Mouse (Mus musculus) myocyte (in vitro differentiated cells): ENCODE data around the gene Polr2f. TPM values are rescaled to one million over a fixed set of nuclear protein-coding genes. Genes with fewer than 3 reads are reported as not detected.

Experiments used
- H3K27me3 ChIP-seq: one replicate; pipeline ENCODE4 v1.6.1; 2011; ENCODE audit not compliant: control insufficient read depth, insufficient read depth, insufficient read length
- H3K36me3 ChIP-seq: one replicate; pipeline ENCODE4 v1.6.1; 2011; ENCODE audit not compliant: control insufficient read depth, insufficient read depth
- H3K4me2 ChIP-seq: one replicate; pipeline ENCODE4 v1.6.1; 2011; ENCODE audit warnings: low read depth, control low read depth
- H3K4me3 ChIP-seq: one replicate; pipeline ENCODE4 v1.5.1; 2011; ENCODE audit warnings: mild to moderate bottlenecking, control low read depth, moderate library complexity
- H3K79me2 ChIP-seq: one replicate; pipeline ENCODE4 v1.6.1; 2011; ENCODE audit not compliant: control insufficient read depth, insufficient read depth
- H3ac ChIP-seq: one replicate; pipeline ENCODE4 v1.6.1; 2011; ENCODE audit not compliant: control insufficient read depth, insufficient read length
- CEBPB ChIP-seq: IDR thresholded peaks from 2 replicates; pipeline ENCODE4 v1.6.1; 2011; ENCODE audit warnings: mild to moderate bottlenecking, moderate library complexity; ENCODE audit not compliant: poor library complexity, insufficient read depth, severe bottlenecking
- E2F4 ChIP-seq: IDR thresholded peaks from one replicate; pipeline ENCODE4 v1.6.1; 2011; ENCODE audit warnings: mild to moderate bottlenecking, control low read depth, moderate library complexity; ENCODE audit not compliant: insufficient read depth
- MAX ChIP-seq: IDR thresholded peaks from one replicate; pipeline ENCODE4 v1.6.1; 2011; ENCODE audit warnings: low read depth, mild to moderate bottlenecking, control low read depth
- MYOD1 ChIP-seq, 3 experiments: IDR thresholded peaks; one replicate each; pipeline ENCODE4 v1.6.1; 2011; ENCODE audit warnings: control low read depth in 2 of 3, low read depth in 2 of 3, mild to moderate bottlenecking in 2 of 3, moderate library complexity in 1 of 3; ENCODE audit not compliant: insufficient read length in 2 of 3, control insufficient read depth in 1 of 3
- MYOG ChIP-seq, 3 experiments: IDR thresholded peaks; one replicate each; pipeline ENCODE4 v1.6.1; 2011; ENCODE audit warnings: control low read depth in 2 of 3, low read depth in 2 of 3, mild to moderate bottlenecking in 2 of 3; ENCODE audit not compliant: insufficient read length in 2 of 3, control insufficient read depth in 1 of 3, insufficient read depth in 1 of 3
- POLR2A ChIP-seq: IDR thresholded peaks from one replicate; pipeline ENCODE4 v1.6.1; 2011; ENCODE audit warnings: low read depth, mild to moderate bottlenecking, control low read depth, moderate library complexity; ENCODE audit not compliant: insufficient read length
- POLR2AphosphoS2 ChIP-seq: IDR thresholded peaks from one replicate; pipeline ENCODE4 v1.6.1; 2011; ENCODE audit warnings: low read depth, control low read depth; ENCODE audit not compliant: insufficient read length
- REST ChIP-seq: IDR thresholded peaks from one replicate; pipeline ENCODE4 v1.6.1; 2011; ENCODE audit warnings: mild to moderate bottlenecking, control low read depth, moderate library complexity; ENCODE audit not compliant: insufficient read depth, insufficient read length
- SRF ChIP-seq: IDR thresholded peaks from one replicate; pipeline ENCODE4 v1.6.1; 2011; ENCODE audit warnings: low read depth; ENCODE audit not compliant: control insufficient read depth, insufficient read length
- TCF12 ChIP-seq: IDR thresholded peaks from one replicate; pipeline ENCODE4 v1.6.1; 2011; ENCODE audit warnings: mild to moderate bottlenecking, control low read depth; ENCODE audit not compliant: poor library complexity, insufficient read depth, severe bottlenecking
- TCF3 ChIP-seq: IDR thresholded peaks from one replicate; pipeline ENCODE4 v1.6.1; 2011; ENCODE audit warnings: low read depth, control low read depth; ENCODE audit not compliant: insufficient read length
- USF1 ChIP-seq: IDR thresholded peaks from one replicate; pipeline ENCODE4 v1.6.1; 2011; ENCODE audit warnings: low read depth, mild to moderate bottlenecking, control low read depth, moderate library complexity
- polyA plus RNA-seq: library from polyadenylated mRNA; unstranded; fragments of >200 nt; fragmentation: generic; extraction: Trizol; gene quantifications from one replicate; pipeline ENCODE4 v1.2.1, GENCODE M21; 2012; ENCODE audit warnings: missing spikeins

The Polr2f gene
- polyA plus RNA-seq, 1 experiment, result 388 TPM

DNA sequence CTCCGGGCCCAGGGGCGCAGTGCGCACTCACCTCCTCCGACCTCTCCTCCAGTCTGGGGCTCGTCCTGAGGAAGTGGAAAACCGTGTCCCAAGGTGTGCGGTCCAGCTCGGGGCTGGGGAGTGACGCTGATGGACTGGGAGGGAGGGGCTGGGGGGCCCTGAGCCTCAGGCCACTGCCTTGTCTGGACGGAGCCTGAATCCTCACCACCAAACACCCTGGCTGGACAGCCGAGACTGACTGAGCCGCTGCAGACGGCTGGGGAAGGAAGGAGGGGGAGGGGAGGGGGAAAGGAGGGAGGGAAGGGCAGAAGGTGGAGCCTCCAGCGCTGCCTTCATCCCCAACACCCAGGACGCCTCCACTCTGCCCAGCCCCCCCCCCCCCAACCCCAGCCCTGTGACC lies 23.4 kb downstream of the Polr2f start:
- no peaks in the 10 kb centered on the region for H3K36me3 ChIP-seq
- TF ChIP-seq POLR2A (no peak), MAX (no peak), E2F4 (no peak), TCF3 (no peak)
- no peaks in the 10 kb centered on the region for H3K79me2 ChIP-seq
- no peak overlapping the region for H3ac ChIP-seq
- H3K4me3 ChIP-seq, result no peak overlapping the region
- no peak overlapping the region for H3K4me2 ChIP-seq
- peaks cover 97% of the 10 kb centered on the region for H3K27me3 ChIP-seq

DNA sequence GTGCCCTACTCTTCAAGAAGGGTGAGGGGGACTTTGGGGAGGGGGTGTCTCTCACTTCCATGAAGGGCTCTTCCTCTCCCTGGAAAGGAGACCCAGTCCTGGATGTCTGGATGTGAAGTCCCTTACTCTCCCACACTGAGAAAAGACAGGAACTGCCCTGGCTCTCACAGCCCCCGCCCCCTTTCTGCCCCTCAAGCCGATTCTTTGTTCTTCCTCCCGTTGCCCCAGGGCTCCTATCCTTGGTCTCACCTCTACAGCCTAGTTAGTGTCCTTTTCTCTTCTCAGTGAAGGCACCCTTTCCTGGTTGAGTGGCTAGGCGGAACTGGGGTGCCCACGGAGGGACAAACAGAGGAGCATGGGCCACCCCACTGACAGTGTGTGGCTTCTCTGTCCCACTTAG lies 24.3 kb downstream of the Polr2f start, which contains the start of gene Sox10:
Gene Sox10, minus strand, starts transcription at position 101 of the 400 bp plus-strand sequence.
- Histone ChIP-seq H3ac (no peak within 1 kb of the TSS), H3K4me2 (no peak within 1 kb of the TSS), H3K36me3 (no peaks in the 10 kb centered on the region), H3K27me3 (peaks cover 93% of the 10 kb centered on the region), H3K79me2 (no peaks in the 10 kb centered on the region), H3K4me3 (no peak within 1 kb of the TSS)
- TF ChIP-seq SRF (no peak), MYOD1 (IDR thresholded peaks at IDR 0.05; ENCODE audit: control insufficient read depth in 1 of 3, insufficient read length in 2 of 3, low read depth in 2 of 3) (no peak), TCF3 (no peak)

DNA sequence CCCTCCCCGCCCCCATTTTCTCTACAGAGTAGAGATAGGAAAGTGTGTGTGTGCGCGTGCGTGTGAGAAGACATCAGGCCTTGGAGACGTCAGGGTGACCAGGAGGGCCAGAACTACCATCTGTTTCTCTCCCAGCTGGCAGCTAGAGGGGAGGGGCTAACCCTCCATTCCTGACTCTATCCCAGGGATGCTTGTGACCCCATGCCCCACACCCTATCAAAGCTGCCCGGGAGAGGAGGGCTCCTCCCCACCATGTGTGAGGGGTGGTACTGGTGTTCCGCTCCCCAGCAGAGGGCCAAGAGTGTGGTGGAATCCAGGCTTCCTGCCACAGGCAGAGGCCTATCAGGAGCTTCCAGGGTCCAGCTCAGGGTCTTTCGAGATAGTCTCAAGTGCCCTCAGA lies 25.9 kb downstream of the Polr2f start:
- Histone ChIP-seq H3K27me3 (peaks cover 89% of the 10 kb centered on the region), H3K36me3 (no peaks in the 10 kb centered on the region), H3ac (no peak overlapping the region), H3K4me2 (no peak overlapping the region), H3K79me2 (no peaks in the 10 kb centered on the region), H3K4me3 (no peak overlapping the region)
- peak in 1 of 3 experiments; percentile 48 for TF ChIP-seq MYOG (IDR thresholded peaks at IDR 0.05; ENCODE audit: control insufficient read depth in 1 of 3, insufficient read depth in 1 of 3, insufficient read length in 2 of 3, low read depth in 2 of 3)
- no peak for TF ChIP-seq E2F4
- TF ChIP-seq SRF, result no peak

DNA sequence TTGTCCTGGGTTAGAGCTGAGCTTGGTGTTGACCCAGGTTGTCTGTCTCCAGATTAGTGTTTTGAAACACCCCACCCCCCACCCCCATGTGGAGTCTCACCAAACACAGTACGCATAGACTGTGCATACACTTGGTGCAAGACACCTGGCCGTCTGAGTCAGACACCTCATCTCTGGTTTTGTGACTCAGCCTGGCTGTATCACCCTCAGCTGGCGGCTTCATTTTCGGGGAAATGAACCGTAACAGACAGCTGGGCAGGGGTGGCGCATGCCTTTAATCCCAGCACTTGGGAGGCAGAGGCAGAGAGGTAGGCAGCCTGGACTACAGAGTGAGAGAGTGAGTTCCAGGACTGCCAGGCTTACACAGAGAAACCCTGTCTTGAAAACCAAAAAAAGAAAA lies 36.1 kb downstream of the Polr2f start:
- TF ChIP-seq POLR2A, result no peak
- no peak for TF ChIP-seq SRF
- peak in 1 of 3 experiments; percentile 83 for TF ChIP-seq MYOG (IDR thresholded peaks at IDR 0.05; ENCODE audit: control insufficient read depth in 1 of 3, insufficient read depth in 1 of 3, insufficient read length in 2 of 3, low read depth in 2 of 3)
- peak; percentile 14 for TF ChIP-seq TCF12
- peak in 2 of 3 experiments; percentile 74 to 81 for TF ChIP-seq MYOD1 (IDR thresholded peaks at IDR 0.05; ENCODE audit: control insufficient read depth in 1 of 3, insufficient read length in 2 of 3, low read depth in 2 of 3)
- no peak for TF ChIP-seq POLR2AphosphoS2
- TF ChIP-seq TCF3, result peak; percentile 11
- TF ChIP-seq USF1, result no peak
- peak overlapping the region; percentile 31 for H3K4me2 ChIP-seq
- no peak overlapping the region for H3K4me3 ChIP-seq
- H3K27me3 ChIP-seq, result peaks cover 24% of the 10 kb centered on the region
- no peaks in the 10 kb centered on the region for H3K79me2 ChIP-seq
- H3K36me3 ChIP-seq, result no peaks in the 10 kb centered on the region
- no peak overlapping the region for H3ac ChIP-seq

DNA sequence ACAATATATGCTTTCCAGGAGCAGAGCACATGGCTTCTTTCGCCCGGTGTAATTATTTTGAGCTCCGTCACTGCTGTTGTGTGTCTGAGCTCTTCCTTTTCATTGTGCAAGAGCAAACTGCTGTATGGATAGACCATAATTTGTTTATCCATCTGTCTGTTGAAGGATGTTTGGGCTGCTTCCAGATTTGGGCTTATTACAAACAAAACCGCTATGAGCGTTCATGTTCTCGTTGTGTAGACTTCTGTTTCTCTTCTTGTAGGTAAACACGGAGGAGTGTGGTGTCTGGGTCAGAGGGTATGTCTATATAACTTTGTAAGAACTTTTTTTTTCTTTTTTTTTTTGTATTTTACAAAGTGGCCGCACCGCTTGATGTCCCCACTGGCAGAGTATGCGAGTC lies 44.4 kb downstream of the Polr2f start:
- no peak overlapping the region for H3ac ChIP-seq
- TF ChIP-seq CEBPB (no peak), TCF12 (no peak), USF1 (no peak), MYOG (IDR thresholded peaks at IDR 0.05; ENCODE audit: control insufficient read depth in 1 of 3, insufficient read depth in 1 of 3, insufficient read length in 2 of 3, low read depth in 2 of 3) (no peak), POLR2A (no peak), REST (no peak), E2F4 (no peak), POLR2AphosphoS2 (no peak), MYOD1 (IDR thresholded peaks at IDR 0.05; ENCODE audit: control insufficient read depth in 1 of 3, insufficient read length in 2 of 3, low read depth in 2 of 3) (no peak), MAX (no peak), SRF (no peak), TCF3 (no peak)
- H3K4me2 ChIP-seq, result no peak overlapping the region
- no peaks in the 10 kb centered on the region for H3K36me3 ChIP-seq
- no peaks in the 10 kb centered on the region for H3K79me2 ChIP-seq
- H3K4me3 ChIP-seq, result no peak overlapping the region
- H3K27me3 ChIP-seq, result peaks cover 30% of the 10 kb centered on the region

DNA sequence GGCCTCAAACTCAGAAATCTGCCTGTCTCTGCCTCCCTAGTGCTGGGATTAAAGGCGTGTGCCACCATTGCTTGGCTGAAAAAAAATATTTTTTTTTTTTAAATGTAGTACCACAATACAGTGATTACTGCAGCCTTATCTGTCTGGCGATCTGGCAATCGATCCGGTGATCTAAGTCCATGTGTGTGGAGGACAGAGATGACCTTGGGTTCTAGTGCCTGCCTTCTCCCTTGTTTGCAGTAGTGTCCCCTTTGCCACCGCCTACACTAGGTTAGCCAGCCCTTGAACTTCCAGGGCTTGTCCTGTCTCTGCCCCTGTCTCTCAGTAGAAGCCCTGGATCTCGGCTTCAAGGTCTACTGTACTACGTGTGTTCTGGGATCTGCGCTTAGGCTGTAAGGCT lies 47.0 kb downstream of the Polr2f start:
- Histone ChIP-seq H3K36me3 (no peaks in the 10 kb centered on the region), H3K4me2 (no peak overlapping the region), H3ac (no peak overlapping the region), H3K27me3 (peaks cover 20% of the 10 kb centered on the region), H3K4me3 (no peak overlapping the region), H3K79me2 (no peaks in the 10 kb centered on the region)
- TF ChIP-seq MYOD1 (IDR thresholded peaks at IDR 0.05; ENCODE audit: control insufficient read depth in 1 of 3, insufficient read length in 2 of 3, low read depth in 2 of 3) (no peak), REST (no peak), POLR2AphosphoS2 (no peak), CEBPB (no peak), USF1 (no peak), MYOG (IDR thresholded peaks at IDR 0.05; ENCODE audit: control insufficient read depth in 1 of 3, insufficient read depth in 1 of 3, insufficient read length in 2 of 3, low read depth in 2 of 3) (no peak), TCF3 (no peak), TCF12 (no peak), SRF (no peak), E2F4 (no peak), MAX (no peak), POLR2A (no peak)
